Mouse (Mus musculus): ENCODE measurements around the gene Wdr37.
A peak's percentile ranks its signal among the peaks of the same experiment; 100 is the strongest.
"Not testable (repeated sequence)": the region's sequence is repeated elsewhere in the genome, so short reads cannot be mapped to it uniquely, and the experiment has no call there.

Gene Wdr37

GRCm38 (mm10) chr13:8871314-8871962 is at the start of gene Wdr37:
TSS of gene Wdr37 (minus strand) at chr13:8871909.
- DNase-seq (ENCODE audit: low spot score), result peak; percentile 24

GRCm38 (mm10) chr13:8913890-8914289 is 42.2 kb upstream of the Wdr37 start:
- DNase-seq (ENCODE audit: low spot score), result not testable (repeated sequence)

GRCm38 (mm10) chr13:8905986-8906385 is 34.3 kb upstream of the Wdr37 start:
- DNase-seq (ENCODE audit: low spot score), result not testable (repeated sequence)

- no peak for DNase-seq (ENCODE audit: low spot score)
Measured at GRCm38 (mm10) chr13:8888603-8889002, 16.9 kb upstream of the Wdr37 start.

- DNase-seq (ENCODE audit: low spot score), result no peak
Measured at GRCm38 (mm10) chr13:8886185-8886560, 14.5 kb upstream of the Wdr37 start.

- peak; percentile 95 for DNase-seq (ENCODE audit: low spot score)
Measured at GRCm38 (mm10) chr13:8885445-8886184, 13.9 kb upstream of the Wdr37 start, which contains the start of gene Idi1. TSS of gene Idi1 (plus strand) at chr13:8885501.

- DNase-seq (ENCODE audit: low spot score), result not testable (repeated sequence)
Measured at GRCm38 (mm10) chr13:8883870-8884269, 12.2 kb upstream of the Wdr37 start.

GRCm38 (mm10) chr13:8881611-8882010 is 9.9 kb upstream of the Wdr37 start:
- no peak for DNase-seq (ENCODE audit: low spot score)

GRCm38 (mm10) chr13:8873776-8874175 is 2.1 kb upstream of the Wdr37 start:
- DNase-seq (ENCODE audit: low spot score), result no peak

GRCm38 (mm10) chr13:8870510-8871313 is 997 bp downstream of the Wdr37 start:
- peak; percentile 84 for DNase-seq (ENCODE audit: low spot score)

- DNase-seq (ENCODE audit: low spot score), result no peak
Measured at GRCm38 (mm10) chr13:8870160-8870509, 1.6 kb downstream of the Wdr37 start.

- no peak for DNase-seq (ENCODE audit: low spot score)
Measured at GRCm38 (mm10) chr13:8869578-8870157, 2.0 kb downstream of the Wdr37 start.

GRCm38 (mm10) chr13:8866612-8867011 is 5.1 kb downstream of the Wdr37 start:
- DNase-seq (ENCODE audit: low spot score), result peak; percentile 7

GRCm38 (mm10) chr13:8864990-8865389 is 6.7 kb downstream of the Wdr37 start:
- DNase-seq (ENCODE audit: low spot score), result no peak

- no peak for DNase-seq (ENCODE audit: low spot score)
Measured at GRCm38 (mm10) chr13:8860861-8861260, 10.8 kb downstream of the Wdr37 start.

- no peak for DNase-seq (ENCODE audit: low spot score)
Measured at GRCm38 (mm10) chr13:8858453-8858852, 13.3 kb downstream of the Wdr37 start.

GRCm38 (mm10) chr13:8854769-8855168 is 16.9 kb downstream of the Wdr37 start:
- no peak for DNase-seq (ENCODE audit: low spot score)

GRCm38 (mm10) chr13:8853424-8853823 is 18.3 kb downstream of the Wdr37 start:
- no peak for DNase-seq (ENCODE audit: low spot score)

GRCm38 (mm10) chr13:8849311-8849710 is 22.4 kb downstream of the Wdr37 start:
- no peak for DNase-seq (ENCODE audit: low spot score)

- no peak for DNase-seq (ENCODE audit: low spot score)
Measured at GRCm38 (mm10) chr13:8847702-8848101, 24.0 kb downstream of the Wdr37 start.

GRCm38 (mm10) chr13:8842273-8842672 is 29.4 kb downstream of the Wdr37 start:
- DNase-seq (ENCODE audit: low spot score), result no peak

- not testable (repeated sequence) for DNase-seq (ENCODE audit: low spot score)
Measured at GRCm38 (mm10) chr13:8841846-8842245, 29.9 kb downstream of the Wdr37 start.

All from ovary, postnatal 36 days (tissue).